Mouse (Mus musculus): Measurements from ENCODE around the gene Edf1.
"Not testable (repeated sequence)": the region's sequence is repeated elsewhere in the genome, so short reads cannot be mapped to it uniquely, and the experiment has no call there.

Edf1 gene

DNA sequence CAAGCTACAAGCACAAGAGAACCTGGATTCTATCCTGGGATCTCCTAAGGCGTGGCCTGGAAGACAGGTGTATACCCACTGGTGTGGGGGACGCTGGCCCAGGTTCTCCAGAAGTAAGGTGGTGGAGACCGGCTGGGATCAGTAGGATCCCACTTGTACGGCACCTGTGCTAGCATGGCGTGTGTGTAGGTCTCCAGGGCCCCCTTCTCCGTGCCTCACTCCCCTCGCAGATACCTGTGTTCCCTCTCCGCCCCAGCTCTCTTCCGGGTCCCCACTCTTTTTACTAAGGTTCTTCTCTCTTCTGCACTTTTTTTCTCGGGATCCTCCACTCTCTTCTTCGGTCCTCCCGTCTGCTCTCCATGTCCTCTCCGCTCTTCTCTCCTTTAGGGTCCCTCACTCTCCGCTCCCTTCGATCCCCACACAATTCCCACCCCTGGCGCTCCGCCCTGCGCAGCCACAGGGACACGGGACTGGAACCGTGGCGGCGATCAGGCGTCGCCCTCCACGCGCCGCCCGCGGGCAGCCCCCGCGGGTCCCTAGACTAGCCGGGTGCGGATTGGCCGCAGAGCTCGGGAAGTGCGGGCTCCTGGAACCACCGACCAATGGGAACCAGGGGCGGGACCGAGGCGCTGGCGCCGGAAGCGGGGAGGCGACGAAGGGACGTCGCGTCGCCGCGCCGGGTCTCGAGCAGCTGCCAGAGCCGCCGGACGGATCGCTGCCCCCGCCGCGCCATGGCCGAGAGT is at the start of gene Edf1:
TSS of gene Edf1 (plus strand) at position 627 of the 743 bp plus-strand sequence.
- in situ Hi-C loops (cut with MboI, MseI): no loop called here

- in situ Hi-C loops (cut with MboI, MseI): no loop called here
Observed at GRCm38 (mm10) chr2:25509912-25510311, 47.7 kb upstream of the Edf1 start.

- in situ Hi-C loops (cut with MboI, MseI): no loop called here
Observed at GRCm38 (mm10) chr2:25526510-25527302, 30.9 kb upstream of the Edf1 start.

GRCm38 (mm10) chr2:25533707-25534106 is 23.9 kb upstream of the Edf1 start:
- in situ Hi-C loops (cut with MboI, MseI): no loop called here

- in situ Hi-C loops (cut with MboI, MseI): no loop called here
Observed at GRCm38 (mm10) chr2:25534178-25534865, 23.3 kb upstream of the Edf1 start.

DNA sequence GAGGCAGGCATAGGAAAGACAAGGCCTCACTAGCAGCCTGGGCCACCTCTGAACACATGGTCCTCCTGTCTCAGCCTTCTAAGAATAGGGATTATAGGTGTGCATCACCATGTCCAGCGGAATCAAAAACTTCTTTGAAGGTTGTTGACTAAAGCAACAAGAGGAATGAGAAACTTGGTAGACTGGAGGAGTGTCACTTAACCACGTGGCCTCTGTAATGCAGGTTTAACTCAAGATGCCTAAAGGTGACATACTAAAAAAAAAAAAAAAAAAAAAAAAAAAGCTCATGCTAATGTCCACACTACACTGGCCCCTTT is 22.8 kb upstream of the Edf1 start:
- in situ Hi-C loops (cut with MboI, MseI): no loop called here

DNA sequence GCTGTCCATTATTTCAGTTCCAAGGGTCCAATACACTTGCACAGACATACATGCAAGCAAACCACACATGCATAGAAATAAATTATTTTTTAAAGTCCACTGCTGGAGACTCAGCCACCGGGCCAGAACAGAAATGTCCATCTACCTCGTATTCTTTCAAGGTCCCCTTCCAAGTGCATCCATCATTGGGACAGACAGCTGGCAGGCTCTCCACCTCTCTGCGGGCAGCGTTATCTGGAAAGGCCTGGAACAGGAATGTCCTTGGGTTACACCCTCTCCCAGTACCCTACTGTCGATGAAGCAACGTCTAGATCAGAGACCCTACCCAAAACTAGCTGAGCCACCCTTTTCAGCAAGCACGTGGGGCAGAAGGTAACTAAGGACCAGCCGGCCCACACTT is 21.1 kb upstream of the Edf1 start:
- in situ Hi-C loops (cut with MboI, MseI): no loop called here

- in situ Hi-C loops (cut with MboI, MseI): no loop called here
Observed at GRCm38 (mm10) chr2:25540541-25540948, 17.1 kb upstream of the Edf1 start.

DNA sequence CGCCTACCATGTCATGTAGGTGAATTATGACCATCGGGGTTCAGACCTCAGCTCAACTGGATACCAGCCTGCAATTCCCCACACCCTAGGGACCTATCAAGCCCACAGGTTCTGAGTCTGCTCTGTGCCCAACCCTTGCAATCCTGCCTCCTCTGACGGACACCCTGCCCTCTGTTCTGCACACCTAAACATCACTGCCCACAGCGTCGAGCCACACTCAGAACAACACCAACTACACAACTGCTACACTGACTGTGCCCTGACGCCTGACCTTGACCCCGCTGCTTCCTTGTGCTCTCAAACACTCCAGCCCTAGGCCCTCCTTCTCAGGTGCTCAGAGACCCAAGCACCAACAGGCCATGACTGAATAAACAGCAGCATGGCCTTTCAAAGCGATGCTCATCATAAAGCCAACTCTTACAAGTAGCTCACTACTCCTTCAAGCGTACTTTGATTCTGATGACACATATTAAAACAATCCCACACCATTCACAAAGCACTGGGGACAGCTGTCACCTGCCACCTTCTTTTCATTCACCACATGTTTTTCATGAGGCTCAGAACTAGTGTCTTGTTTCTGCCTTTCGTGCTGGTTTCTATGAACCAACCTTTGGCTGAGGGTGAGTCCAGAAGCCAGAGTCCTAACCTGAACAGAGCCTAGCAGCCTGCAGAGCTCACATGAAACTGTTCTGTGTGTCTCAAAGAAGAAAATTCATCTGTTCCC is 15.8 kb upstream of the Edf1 start:
- in situ Hi-C loops (cut with MboI, MseI): no loop called here

DNA sequence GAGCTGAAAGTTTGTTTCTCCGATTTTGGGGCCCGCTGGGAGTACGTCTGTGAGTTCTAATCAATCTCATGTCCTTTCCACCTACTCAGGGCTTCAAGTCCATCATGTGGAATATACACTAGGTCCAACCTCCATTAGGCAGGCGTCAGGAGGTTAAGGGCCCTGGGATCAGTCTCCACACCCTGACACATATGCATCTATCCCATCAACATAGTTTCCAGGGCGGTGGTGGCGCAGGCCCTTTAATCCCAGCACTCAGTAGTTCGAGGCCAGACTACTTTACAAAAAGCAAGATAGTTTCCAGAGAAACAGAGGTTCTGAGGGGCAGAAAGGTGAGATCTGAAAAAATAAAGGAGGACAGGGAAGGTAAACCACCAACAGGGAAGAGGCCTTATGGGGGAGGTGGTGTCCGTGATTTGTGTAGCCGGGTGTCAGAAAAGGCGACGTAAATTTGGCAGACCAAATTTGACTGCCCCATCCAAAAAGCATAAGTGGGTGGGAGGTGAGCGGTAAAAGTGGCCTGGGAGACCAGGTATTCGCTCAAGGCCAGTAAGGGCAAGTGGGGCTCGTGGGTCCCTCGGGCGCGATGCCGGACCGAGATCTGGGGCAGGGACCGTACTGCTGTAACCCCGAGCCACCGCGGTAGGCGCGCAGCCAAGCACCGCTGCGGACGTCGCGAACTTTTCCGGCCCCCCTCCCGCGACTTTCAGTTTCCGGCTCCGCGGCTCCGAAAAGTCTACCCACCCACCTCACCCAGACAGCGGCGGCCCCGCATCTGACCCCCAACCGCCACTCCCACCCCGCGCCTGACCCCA is 11.4 kb upstream of the Edf1 start:
- in situ Hi-C loops (cut with MboI, MseI): loop anchor here in 1 of 2 experiments (5.0 kb wide), 1 partner anchor 84 kb away; the partner anchor contains the start of gene Paxx

- in situ Hi-C loops (cut with MboI, MseI): loop anchor here in 1 of 2 experiments (5.0 kb wide), 1 partner anchor 85 kb away; the partner anchor contains the start of gene Paxx
Observed at GRCm38 (mm10) chr2:25546811-25547491, 10.7 kb upstream of the Edf1 start, which contains the start of gene Traf2. Traf2 (minus strand) TSS chr2:25546940.

DNA sequence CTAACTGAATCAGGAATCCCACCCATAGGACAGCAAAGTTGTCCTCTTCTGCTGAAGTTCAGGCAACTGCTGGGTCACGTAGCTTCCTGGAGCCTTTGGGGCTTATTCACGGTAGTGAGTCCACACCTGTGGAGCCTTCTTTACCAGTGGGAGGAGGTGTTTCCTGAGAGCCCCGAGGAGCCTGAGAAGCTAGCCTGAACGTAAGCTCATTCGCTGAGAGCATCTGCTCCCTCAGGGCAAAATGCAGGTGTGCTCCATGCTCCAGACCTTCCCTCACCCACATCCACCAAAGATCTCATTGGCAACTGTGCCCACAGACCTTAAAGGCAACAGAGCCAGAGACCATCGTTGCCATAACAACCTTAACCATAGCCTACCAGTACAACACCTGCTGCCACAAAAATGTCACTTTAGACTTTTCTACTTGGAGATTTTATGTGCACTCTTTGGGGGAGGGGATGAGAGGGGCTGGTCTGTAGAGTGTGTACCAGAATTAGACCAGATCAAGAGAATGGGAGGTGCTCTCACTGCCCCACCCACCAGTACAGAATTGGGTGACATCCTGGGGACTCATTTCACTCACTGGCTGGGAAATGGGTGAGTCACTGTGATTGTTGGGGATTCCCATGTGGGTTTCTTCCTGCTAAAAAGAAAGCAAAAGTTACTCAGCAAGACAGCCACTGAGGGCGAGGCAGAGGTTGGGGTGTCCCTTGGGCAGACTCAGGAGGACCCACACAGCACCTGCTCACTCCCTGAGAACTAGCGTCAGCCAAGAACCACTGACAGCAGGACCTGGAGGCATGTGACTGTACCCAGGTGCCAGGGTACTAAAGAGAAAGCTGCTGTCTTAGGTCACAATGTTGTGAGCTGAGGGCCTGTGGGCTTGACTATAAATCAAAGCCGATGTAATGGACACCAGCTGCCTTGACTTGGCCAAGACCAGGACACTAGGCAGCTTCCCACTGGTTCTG is 8.3 kb upstream of the Edf1 start:
- in situ Hi-C loops (cut with MboI, MseI): loop anchor here in 1 of 2 experiments (5.0 kb wide), 1 partner anchor 87 kb away; the partner anchor contains the start of gene Paxx

DNA sequence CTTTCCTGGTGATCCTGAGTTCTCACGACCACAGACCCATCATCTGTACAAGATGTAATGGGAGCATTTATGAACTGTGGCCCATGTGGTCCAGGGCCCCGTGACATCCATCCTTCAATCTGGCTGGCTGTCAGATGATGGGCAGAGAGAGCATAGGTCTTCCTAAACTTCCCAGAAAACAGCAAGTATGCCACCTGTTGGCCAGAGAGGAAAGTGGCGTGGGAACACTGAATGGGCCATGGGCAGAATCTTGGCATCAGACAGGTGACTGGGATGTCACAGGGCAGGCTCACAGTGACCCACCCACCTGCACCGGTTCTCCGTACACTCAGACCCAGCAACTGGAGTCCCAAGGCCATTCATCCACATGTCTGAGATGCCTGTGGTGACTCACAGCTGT is 6.5 kb upstream of the Edf1 start:
- in situ Hi-C loops (cut with MboI, MseI): no loop called here

DNA sequence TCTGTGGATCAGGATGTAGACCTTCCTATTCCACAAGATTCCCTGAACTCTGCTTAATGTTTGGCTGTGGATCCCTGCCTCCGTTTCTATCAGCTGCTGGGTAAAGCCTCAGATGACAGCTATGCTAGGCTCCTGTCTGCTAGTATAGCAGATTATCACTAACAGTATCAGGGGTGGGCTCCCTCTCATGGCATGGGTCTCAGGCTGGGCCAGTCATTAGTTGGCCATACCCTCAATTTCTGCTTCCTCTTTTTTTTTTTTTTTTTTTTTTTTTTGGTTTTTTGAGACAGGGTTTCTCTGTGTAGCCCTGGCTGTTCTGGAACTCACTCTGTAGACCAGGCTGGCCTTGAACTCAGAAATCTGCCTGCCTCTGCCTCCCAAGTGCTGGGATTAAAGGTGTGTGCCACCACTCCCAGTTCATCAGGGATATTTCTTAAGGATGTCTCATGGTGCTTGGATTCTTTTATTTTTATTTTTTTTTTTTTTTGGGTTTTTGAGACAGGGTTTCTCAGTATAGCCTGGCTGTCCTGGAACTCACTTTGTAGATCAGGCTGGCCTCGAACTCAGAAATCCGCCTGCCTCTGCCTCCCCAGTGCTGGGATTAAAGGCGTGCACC is 4.4 kb upstream of the Edf1 start:
- in situ Hi-C loops (cut with MboI, MseI): not testable (repeated sequence)

GRCm38 (mm10) chr2:25555479-25555878 is 2.2 kb upstream of the Edf1 start:
- in situ Hi-C loops (cut with MboI, MseI): not testable (repeated sequence)

DNA sequence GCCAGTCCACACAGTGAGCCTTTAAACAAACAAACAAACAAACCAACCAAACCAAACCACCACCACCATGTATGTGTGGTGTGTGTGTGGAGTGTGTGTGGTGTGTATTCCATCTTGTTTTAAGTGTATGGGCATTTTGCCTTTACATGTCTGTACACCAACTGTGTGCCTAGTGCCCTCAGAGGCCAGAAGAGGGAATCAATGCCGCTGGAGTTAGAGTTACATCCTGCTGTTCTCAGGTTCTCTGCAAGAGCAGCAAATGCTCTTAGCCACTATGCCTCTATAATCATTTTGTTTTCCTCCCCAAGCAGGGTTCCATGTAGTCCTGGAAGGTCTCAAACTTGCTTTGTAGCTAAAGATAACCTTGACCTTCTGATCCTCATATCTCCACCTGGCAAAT is 1.4 kb upstream of the Edf1 start:
- in situ Hi-C loops (cut with MboI, MseI): no loop called here

- in situ Hi-C loops (cut with MboI, MseI): no loop called here
Observed at GRCm38 (mm10) chr2:25557964-25558360, 315 bp downstream of the Edf1 start.

DNA sequence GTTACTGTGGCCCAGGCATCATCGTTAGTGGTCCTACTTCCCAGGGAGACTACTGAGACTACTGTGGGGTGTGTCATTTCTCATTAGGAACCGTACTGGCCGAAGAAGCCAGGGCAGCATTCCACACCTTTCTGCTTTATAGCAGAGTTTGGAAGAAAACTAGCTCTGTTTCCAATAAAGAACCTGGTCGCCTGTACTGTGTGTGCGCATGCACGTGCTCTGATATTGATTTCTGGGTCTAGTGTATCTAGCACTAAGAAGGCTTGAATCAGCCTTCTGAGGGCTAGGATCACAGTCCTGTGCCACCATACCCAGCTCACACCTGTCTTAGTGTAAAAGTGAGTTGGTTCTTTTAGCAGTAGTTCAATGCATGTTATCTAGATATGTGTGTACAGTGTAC is 1.1 kb downstream of the Edf1 start:
- in situ Hi-C loops (cut with MboI, MseI): no loop called here
